Mouse (Mus musculus) ovary, postnatal 10 days (tissue): ENCODE results near the gene Nrp2.

ENCODE experiments used
- DNase-seq: peaks from one replicate; pipeline ENCODE4 v3.0.0; 2022; ENCODE audit warnings: low spot score

Nrp2 gene

GRCm38 (mm10) chr1:62859556-62860300 lies 156.6 kb downstream of the Nrp2 start:
- DNase-seq, result no peak

DNA sequence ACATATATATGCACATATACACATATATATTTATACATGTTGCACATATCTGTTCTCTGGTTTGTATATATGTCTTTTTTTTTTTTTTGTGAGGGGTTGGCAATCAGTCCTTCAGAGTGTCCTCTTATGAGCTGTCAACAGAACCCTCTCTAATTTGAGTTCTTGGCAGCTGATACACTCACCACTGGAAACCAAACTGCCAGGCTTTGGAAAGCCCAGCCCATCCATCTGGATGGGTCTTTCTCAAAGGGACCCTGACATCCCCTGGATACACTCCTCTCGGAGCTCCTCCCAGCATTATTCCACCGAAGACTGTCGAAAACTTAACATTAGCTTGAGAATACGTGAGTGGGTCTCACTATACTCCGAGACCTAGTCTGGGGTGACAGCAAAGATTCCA lies 157.2 kb downstream of the Nrp2 start:
- no peak for DNase-seq

DNA sequence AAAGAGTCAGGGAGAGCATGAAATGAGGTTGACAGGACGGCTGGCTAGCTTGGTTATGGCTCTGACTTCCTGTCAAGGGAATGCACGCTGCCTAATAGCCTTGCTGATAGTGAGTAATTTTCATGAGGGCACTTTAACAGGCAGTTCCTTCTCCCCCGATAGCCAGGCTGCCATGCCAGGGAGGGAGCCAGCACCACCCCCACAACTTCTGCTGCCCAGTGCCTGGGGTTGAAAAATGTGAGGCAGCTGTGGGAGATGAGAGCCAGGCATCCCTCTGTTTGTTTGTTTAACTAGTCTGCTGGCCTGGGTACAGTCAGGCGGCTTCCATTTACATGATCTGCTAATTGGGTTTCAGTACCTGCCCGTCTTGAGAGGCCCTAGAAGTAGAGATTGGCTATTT lies 157.7 kb downstream of the Nrp2 start:
- DNase-seq, result no peak
